Mouse (Mus musculus) heart, embryonic 11.5 days (tissue): ENCODE results near the gene Pdzph1. TPM values are rescaled to one million over a fixed set of nuclear protein-coding genes. Genes with fewer than 3 reads are reported as not detected.

Experiments
- ATAC-seq: fragments of 200-750 bp; cut with Nextera tagmentation; replicated peaks from 2 replicates; pipeline ENCODE4 v1.8.0; 2017; ENCODE audit warnings: moderate library complexity; ENCODE audit not compliant: insufficient number of reproducible peaks, low FRiP score, low TSS enrichment
- H3K27ac ChIP-seq: fragments of 300-500 bp; sonication (generic); 2 replicates; pipeline ENCODE4 v1.5.1; 2014; ENCODE audit warnings: mild to moderate bottlenecking, low read depth, low read length
- H3K27me3 ChIP-seq: fragments of 300-500 bp; sonication (generic); 2 replicates; pipeline ENCODE4 v1.6.1; 2014; ENCODE audit warnings: mild to moderate bottlenecking, low read length, mixed read lengths; ENCODE audit not compliant: control insufficient read depth, insufficient read depth
- H3K36me3 ChIP-seq: fragments of 300-500 bp; sonication (generic); 2 replicates; pipeline ENCODE4 v1.6.1; 2014; ENCODE audit warnings: mild to moderate bottlenecking, low read length, moderate library complexity, mixed read lengths; ENCODE audit not compliant: control insufficient read depth, insufficient read depth
- H3K4me1 ChIP-seq: fragments of 300-500 bp; sonication (generic); 2 replicates; pipeline ENCODE4 v1.6.1; 2014; ENCODE audit warnings: low read length; ENCODE audit not compliant: control insufficient read depth, insufficient read depth
- H3K4me2 ChIP-seq: fragments of 300-500 bp; sonication (generic); 2 replicates; pipeline ENCODE4 v1.6.1; 2014; ENCODE audit warnings: mild to moderate bottlenecking, moderate library complexity
- H3K4me3 ChIP-seq: fragments of 300-500 bp; sonication (generic); 2 replicates; pipeline ENCODE4 v1.5.1; 2014; ENCODE audit warnings: low read depth, low read length
- H3K9ac ChIP-seq: fragments of 300-500 bp; sonication (generic); 2 replicates; pipeline ENCODE4 v1.6.1; 2014; ENCODE audit warnings: mild to moderate bottlenecking, low read depth, low read length, moderate library complexity
- H3K9me3 ChIP-seq: fragments of 300-500 bp; sonication (generic); replicated peaks from 2 replicates; pipeline ENCODE4 v1.6.1; 2016; ENCODE audit warnings: low read length; ENCODE audit not compliant: control insufficient read depth
- WGBS: fragments of 180-500 bp; shearing (Covaris S2); extraction: QIAGEN DNeasy Blood & Tissue Kit; methylation state at CpG from one replicate; pipeline ENCODE4 v1.1.7; 2014; ENCODE audit not compliant: insufficient replicate concordance; 5-methylcytosine and 5-hydroxymethylcytosine counted together
- polyA plus RNA-seq: library from polyadenylated mRNA; unstranded; fragments of >200 nt; fragmentation: Nextera tagmentation; extraction: Ambion mirVana; gene quantifications from 2 replicates; pipeline ENCODE4 v1.2.1, GENCODE M21; 2014

The Pdzph1 gene
- polyA plus RNA-seq, 1 experiment from 2014 or later = not detected

DNA sequence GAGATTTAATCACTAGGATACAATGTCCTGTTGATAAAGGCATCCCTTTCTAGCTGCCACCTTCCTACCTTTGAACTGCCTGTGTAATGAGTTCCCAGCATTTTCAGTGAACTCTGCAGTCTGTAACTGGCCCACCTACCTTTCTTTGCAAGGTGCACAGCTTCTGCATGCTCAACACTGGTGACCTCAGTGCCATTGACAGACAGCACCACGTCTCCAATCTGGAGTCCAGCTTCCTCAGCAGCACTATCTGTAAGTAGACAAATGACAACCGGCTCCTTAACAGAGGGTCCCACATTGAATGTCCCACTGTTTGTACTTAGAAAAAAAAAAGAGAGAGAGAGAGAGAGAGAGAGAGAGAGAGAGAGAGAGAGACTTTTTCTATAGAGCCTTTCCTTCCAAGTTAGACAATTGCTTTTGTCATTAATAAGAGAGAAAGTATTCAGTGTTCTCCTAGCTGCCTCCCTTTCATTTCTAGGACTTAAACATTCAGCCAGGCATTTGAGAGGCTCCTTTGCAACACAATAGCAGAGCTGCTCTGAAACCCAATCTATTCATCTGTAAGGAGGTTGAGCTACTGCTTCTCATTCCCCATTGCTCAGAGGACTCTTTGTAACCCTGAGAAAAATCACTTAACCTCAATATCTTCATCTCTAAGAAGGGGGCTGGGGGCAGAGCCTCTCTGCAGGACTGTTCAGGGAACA is 58.7 kb downstream of the Pdzph1 start:
- H3K4me1 ChIP-seq = no peaks in the 10 kb centered on the region
- no peak overlapping the region for H3K4me3 ChIP-seq
- no peak overlapping the region for H3K27ac ChIP-seq
- no peaks in the 10 kb centered on the region for H3K27me3 ChIP-seq
- H3K4me2 ChIP-seq = no peak overlapping the region
- H3K36me3 ChIP-seq = no peaks in the 10 kb centered on the region
- no peak overlapping the region for H3K9ac ChIP-seq
- no peak for ATAC-seq
- no peaks in the 10 kb centered on the region for H3K9me3 ChIP-seq
- 18% methylated on average over 2 of the region's 2 CpGs for WGBS

DNA sequence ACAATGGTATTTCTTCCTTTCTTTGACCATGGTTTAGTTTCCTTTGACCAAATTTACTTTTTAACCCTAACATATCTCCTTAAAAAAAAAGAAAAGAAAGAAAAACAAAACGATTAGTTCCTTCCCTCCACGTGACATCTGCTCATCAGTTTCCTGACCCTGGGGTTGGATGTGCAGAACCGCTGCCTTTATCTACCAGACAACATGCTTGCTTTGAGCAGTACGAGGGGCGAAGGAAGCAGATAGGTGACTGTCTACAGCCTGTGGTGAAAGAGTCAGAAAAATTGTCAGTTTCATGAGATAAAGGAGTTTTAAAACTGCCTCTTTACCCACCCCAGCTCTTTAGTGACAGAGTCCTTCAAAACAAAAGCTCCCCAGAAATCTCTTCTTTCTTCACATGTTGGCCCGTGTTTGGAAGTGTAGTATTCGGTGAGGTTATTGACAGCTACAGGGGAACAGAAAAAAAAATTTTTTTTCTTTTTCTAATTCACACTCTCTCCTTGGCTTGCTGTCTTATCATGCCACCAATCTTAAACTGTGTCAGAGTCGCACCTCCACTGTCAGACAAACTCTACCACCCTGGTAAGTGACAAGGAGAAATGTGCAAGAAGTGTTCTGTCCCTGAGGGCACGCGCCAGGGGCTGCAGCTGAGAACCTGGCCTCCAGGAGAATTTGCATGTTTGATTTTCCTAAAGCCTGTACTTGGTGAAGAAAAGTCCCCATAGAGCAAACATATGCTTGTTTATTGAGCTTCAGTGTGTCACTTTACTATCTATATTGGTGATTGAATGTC is 66.2 kb downstream of the Pdzph1 start:
- Histone ChIP-seq H3K4me2 (no peak overlapping the region), H3K27ac (no peak overlapping the region), H3K4me1 (no peaks in the 10 kb centered on the region), H3K9ac (no peak overlapping the region), H3K4me3 (no peak overlapping the region), H3K9me3 (no peaks in the 10 kb centered on the region), H3K36me3 (no peaks in the 10 kb centered on the region), H3K27me3 (no peaks in the 10 kb centered on the region)
- ATAC-seq = no peak
- 50% methylated on average over 10 of the region's 10 CpGs for WGBS

DNA sequence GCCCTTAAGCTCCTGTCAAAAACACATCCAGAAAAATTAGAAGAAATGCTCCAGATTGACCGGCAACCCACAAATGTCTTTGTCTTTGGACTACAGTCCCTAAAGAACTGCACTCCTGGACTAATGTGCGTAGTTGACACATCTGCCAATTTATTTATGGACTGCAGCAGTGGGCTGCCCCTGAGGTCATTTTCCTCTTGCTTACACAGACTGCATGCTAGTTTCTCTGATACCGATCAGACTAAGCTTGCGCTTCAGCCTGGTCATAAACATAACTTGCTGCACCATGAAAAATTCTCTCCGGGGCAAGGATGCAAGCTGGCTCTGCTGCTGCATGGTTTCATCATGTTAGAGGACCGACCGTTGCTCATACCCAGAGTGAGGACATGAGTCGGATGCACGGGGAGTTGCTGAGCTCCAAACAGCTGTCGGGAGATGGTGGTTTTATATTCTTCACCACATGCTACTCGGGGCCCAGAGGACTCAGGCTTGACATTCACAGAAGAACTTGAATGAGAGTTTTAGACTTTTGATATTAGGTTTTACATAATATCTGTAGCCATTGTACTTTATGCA is 67.2 kb downstream of the Pdzph1 start:
- H3K4me3 ChIP-seq = no peak overlapping the region
- ATAC-seq = no peak
- no peaks in the 10 kb centered on the region for H3K9me3 ChIP-seq

DNA sequence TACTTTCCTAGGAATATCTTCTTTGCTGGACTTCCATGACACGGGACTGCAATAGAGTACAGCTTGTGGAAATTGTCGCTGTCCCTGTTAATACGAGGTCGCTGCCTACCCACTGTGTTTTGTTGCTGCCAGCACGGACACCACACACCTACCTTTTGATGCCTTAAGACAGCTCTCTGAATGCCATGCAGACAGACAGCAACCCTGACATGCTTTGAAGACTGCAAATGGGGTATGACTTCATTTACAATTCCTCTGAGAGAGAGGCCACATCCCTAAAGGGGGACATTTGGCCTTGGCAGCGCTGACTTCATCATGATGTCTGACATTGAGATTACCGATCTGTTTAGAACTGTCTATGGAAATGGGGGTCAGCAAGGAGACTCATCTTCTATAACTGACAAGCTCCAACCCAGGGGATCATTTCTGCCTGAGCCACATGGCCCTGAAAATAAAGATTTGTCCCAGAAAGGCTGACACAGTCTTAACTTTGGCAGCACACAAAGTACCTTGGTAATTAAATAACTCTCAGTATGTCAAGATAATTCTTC is 67.8 kb downstream of the Pdzph1 start:
- H3K36me3 ChIP-seq = no peaks in the 10 kb centered on the region
- H3K27ac ChIP-seq = no peak overlapping the region
- no peak overlapping the region for H3K9ac ChIP-seq
- H3K4me2 ChIP-seq = no peak overlapping the region
- no peak overlapping the region for H3K4me3 ChIP-seq
- WGBS = 82% methylated on average over 7 of the region's 7 CpGs
- ATAC-seq = no peak
- H3K4me1 ChIP-seq = no peaks in the 10 kb centered on the region
- no peaks in the 10 kb centered on the region for H3K9me3 ChIP-seq
- H3K27me3 ChIP-seq = no peaks in the 10 kb centered on the region

More for the DNA sequence above, 67.2 kb downstream of the Pdzph1 start:
- H3K9ac ChIP-seq = no peak overlapping the region
- no peaks in the 10 kb centered on the region for H3K27me3 ChIP-seq
- WGBS = 80% methylated on average over 11 of the region's 11 CpGs
- no peaks in the 10 kb centered on the region for H3K36me3 ChIP-seq
- no peak overlapping the region for H3K4me2 ChIP-seq
- H3K27ac ChIP-seq = no peak overlapping the region
- H3K4me1 ChIP-seq = no peaks in the 10 kb centered on the region

DNA sequence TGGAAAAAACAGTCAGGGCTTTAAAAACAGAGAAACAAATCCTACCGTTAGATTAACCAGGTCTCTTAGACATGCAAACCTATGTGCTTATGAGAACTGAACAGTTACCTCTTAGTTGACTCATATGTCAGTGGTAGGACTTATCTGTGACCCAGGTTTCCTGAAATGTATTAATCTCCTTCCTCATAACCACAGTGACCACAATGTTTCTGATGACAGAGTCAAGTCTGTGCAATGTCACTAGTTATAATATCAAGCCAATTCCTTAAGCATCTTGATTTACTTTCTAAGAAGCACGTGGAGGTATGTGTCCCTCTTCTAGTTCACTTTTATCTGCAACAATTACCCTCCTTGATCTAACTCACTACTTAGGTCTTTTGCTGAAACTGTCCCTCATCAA is 68.4 kb downstream of the Pdzph1 start:
- H3K4me1 ChIP-seq = no peaks in the 10 kb centered on the region
- H3K9me3 ChIP-seq = no peaks in the 10 kb centered on the region
- H3K4me2 ChIP-seq = no peak overlapping the region
- no peak overlapping the region for H3K27ac ChIP-seq
- no peaks in the 10 kb centered on the region for H3K36me3 ChIP-seq
- no peak for ATAC-seq
- no peak overlapping the region for H3K4me3 ChIP-seq
- 68% methylated on average over 2 of the region's 2 CpGs for WGBS
- no peak overlapping the region for H3K9ac ChIP-seq
- H3K27me3 ChIP-seq = no peaks in the 10 kb centered on the region

DNA sequence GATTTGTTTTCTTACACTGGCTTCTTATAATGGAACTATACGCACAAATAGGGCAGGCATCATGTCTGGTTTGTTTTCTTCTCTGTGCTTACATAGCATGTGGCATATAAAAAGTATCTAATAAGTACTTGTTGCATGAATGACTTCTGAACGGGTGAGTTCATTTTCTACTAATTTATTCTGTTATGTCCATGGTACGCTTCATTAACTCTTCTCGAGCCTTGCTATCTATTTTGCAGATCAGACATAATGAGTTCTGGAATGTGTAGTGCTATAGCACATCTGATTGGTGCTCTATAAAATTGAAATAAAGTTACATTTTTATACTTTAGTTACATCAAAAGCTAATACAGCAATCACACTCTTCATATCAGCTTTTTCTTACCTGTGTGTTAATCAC is 71.2 kb downstream of the Pdzph1 start:
- Histone ChIP-seq H3K27me3 (no peaks in the 10 kb centered on the region), H3K9me3 (no peaks in the 10 kb centered on the region), H3K4me1 (no peaks in the 10 kb centered on the region), H3K27ac (no peak overlapping the region), H3K9ac (no peak overlapping the region), H3K4me2 (no peak overlapping the region), H3K4me3 (no peak overlapping the region), H3K36me3 (no peaks in the 10 kb centered on the region)
- ATAC-seq = no peak
- WGBS = 80% methylated on average over 4 of the region's 4 CpGs

DNA sequence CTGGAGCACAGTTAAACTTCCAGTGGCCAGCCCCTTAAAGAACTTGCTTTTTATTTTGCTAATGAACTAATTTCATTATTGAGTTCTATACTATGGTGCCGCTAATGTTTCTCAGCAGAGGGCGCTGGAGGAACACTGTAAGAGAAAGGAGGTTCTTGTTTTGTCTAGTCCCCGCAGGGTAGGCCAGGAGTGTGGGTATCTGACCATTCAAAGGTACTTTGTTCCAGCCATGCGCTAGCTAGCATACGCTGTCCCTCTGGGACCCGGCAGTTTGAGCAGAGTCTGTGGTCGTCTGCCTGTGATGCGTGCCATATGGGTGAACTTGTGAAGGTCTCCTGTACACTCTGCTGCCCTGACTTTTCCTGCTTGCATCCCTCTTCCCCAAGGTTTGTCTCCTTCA is 72.1 kb downstream of the Pdzph1 start:
- H3K27me3 ChIP-seq = no peaks in the 10 kb centered on the region
- H3K4me2 ChIP-seq = peak overlapping the region; percentile 43; the same call in 1 of the 2 replicates
- 10% methylated on average over 8 of the region's 8 CpGs for WGBS

DNA sequence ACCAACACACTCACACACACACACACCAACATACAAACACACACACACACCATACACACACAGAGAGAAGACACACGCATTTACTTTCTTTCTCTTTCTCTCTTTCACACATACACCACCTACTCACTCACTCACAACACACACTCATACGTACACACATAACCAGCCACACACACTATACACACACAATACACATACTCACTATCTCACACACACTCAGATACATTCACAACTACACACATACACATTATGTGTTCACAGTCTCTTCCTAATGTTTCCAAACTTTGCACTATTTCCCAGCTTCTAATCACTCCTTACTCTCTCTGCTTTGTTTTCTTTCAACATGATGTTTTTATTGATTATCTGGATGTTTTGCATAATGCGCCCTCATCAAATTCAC is 72.6 kb downstream of the Pdzph1 start:
- 81% methylated on average over 3 of the region's 3 CpGs for WGBS
- no peaks in the 10 kb centered on the region for H3K9me3 ChIP-seq
- no peak overlapping the region for H3K4me3 ChIP-seq
- H3K27ac ChIP-seq = no peak overlapping the region
- H3K36me3 ChIP-seq = no peaks in the 10 kb centered on the region
- no peaks in the 10 kb centered on the region for H3K4me1 ChIP-seq
- no peak for ATAC-seq
- H3K27me3 ChIP-seq = no peaks in the 10 kb centered on the region
- no peak overlapping the region for H3K9ac ChIP-seq
- H3K4me2 ChIP-seq = no peak overlapping the region

More for the DNA sequence above, 72.1 kb downstream of the Pdzph1 start:
- no peak overlapping the region for H3K27ac ChIP-seq
- no peak for ATAC-seq
- no peak overlapping the region for H3K4me3 ChIP-seq
- H3K36me3 ChIP-seq = no peaks in the 10 kb centered on the region
- no peak overlapping the region for H3K9ac ChIP-seq
- H3K4me1 ChIP-seq = no peaks in the 10 kb centered on the region
- no peaks in the 10 kb centered on the region for H3K9me3 ChIP-seq
